Mouse (Mus musculus): ENCODE results near the gene 1110002E22Rik.
A peak's percentile ranks its signal among the peaks of the same experiment; 100 is the strongest.

1110002E22Rik gene

DNA sequence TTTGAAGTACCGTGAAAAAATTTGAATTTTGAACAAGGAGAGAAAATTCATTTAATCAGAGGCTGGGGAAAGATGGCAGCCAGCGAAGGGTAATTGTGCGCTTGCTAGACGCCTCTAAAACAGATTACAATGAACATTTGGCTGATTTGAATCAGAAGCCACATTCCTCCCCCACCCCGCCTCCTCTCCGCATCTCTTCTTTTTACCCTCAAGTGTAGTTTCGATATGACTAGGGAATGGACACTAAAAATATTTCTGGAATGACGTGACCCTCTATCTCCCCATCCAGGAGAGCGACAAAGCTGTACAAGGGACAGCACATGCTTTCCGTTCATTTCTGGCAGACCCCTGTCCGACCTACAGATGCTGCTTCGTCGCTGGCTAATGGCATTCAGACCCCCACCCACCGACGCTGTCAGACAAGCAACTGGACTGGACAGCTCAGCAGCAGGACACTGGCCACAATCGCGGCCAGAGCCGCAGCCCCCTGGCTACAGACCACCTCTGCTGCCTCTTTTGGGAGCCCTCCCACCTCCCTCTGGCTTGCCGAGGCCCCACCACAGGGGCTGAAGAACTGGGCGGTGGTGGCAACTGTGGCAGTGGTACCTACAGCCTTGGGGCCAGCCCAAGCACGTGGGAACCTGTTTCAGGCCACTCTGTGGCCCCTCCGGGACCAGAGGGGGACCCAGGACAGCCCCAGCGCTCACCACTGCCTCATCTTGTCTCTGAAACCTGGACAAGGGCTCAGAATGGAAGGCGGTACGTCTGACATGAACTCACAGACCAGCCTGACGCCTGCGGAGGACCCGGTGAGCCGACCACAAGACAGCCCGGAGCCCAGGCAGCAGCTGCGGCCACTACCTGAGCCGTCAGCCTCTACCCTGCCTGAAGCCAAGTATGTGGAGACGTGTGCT is at the start of gene 1110002E22Rik:
TSS of gene 1110002E22Rik (plus strand) at position 321 of the 914 bp plus-strand sequence.
- no peak for DNase-seq

DNA sequence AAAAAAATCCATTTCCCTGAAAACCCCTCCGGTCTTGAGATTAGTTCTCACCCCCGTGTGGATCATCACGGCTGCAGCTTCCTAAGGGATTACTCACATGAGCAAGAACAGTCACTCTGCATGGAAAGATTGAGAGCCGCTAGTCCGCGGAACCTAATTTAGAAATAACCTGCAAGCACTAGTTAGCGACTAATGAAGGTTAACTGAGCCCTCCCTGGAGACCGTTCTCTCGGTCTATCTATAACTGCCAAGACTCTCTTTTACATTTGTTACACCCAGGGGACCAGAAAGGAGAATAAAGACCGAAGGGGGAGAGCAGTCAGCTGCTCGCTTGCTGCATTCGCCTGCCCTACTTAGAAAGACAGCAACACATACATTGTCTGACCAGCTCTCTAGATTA is 48.0 kb upstream of the 1110002E22Rik start:
- DNase-seq, result no peak

DNA sequence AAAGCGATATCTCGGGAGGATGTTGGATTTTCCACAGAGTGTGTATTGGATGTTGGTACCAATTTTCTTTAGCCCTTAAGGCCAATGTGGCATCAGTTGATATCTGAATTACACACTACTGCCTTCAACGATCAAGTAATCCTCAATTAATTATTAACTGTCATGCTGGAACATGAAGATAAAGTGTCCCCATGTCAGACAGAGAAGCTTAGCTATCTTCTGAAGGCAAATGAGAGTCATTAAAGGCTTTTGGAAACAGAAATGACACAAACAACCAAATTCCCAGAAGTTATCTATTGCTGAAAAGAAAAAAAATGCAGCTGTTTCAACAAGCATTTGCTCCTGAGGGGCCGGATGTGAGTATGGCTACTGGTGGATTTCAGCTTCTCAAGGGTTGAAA is 42.8 kb upstream of the 1110002E22Rik start:
- no peak for DNase-seq

DNA sequence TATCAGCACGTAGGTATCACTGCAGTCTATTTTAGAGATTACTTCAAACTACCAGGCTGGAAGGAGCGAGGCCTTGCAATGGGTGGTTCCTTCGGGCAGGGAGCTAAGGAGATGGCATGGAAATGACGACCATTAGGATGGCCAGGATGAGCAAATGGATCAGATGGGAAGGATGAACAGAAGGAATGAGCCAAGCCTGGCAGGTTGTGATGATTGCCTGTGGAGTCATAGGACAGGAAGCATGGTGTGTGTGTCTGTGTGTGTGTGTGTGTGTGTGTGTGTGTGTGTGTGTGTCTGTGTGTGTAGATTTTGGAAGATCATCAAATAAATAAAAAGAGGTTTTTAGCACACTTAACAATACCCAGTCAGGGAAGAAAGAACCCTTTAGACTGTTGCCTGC is 42.2 kb upstream of the 1110002E22Rik start:
- DNase-seq, result peak; percentile 51 to 64

DNA sequence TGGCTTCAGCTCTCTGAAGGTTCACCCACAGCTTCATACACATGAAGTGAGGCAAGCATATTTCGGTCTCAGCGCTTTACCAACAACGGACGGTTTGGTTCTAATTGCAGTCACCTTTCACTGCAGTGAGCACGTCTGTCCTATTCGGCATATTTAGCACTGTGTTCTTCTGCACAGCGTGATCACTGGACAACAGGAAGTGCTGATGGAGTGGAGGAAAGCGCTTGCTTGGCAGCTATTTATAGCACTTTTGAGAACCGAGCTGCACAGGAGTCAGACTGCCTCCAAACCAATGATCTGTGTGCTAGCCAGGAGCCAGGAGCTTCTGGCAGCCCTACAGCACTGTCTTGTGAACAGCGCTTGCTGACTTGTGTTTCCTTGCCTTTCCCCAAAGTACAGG is 38.6 kb upstream of the 1110002E22Rik start:
- DNase-seq, result peak; percentile 87 to 94

DNA sequence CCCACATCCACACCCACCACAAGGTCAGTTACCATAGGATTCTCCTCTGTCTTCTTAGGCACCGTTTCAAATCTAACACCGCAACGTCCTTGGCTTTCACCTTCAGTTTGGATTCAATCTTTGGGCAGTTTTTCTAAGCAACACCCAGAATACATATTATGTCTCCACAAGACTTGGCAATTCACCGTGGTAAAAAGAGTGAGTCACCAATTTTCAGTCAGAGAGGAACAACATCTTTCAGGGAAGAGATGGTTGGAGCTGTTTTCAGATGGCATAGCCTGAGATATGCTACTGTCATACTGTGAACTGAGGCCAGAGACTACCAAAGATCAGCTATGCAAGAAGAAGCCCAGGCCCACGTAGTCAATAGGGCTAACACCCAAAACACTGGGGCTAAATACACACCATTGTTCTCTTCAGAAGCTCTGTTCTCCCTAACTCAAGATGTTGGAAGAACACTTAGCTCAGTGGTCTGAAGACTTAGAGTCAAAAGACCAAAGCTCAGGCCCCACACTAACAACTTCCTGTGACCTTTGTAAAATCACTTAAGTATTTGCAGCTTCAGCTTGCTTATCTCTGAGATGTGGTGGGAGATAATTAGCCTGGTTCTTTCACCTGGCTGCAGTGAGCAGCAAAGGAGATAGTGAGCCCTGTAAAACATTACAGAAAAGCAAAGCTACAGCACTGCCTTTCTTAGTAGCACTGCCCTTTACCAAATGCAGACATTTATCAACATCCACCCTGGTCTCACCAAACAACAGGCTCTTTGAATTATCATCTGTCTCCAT is 37.1 kb upstream of the 1110002E22Rik start:
- DNase-seq, result no peak

DNA sequence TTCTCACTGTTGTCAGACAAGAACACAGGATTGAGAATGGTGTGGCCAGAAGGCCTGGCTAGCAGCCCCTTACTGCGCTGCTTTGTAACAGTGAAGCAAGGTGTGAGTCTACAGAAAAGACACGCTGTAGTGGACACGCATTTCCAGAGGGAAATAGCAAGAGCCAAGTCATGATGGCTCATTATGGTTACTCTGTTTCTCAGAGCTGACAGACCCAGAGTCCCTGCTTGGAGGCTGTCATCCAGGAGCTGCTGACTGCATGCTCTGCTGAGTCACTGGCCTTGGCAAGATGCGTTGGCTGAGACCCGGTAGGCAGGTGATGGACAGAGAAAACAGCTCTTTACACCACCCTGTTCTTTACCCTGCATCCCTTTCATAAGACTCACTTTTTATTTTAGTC is 35.5 kb upstream of the 1110002E22Rik start:
- peak; percentile 85 to 89 for DNase-seq

DNA sequence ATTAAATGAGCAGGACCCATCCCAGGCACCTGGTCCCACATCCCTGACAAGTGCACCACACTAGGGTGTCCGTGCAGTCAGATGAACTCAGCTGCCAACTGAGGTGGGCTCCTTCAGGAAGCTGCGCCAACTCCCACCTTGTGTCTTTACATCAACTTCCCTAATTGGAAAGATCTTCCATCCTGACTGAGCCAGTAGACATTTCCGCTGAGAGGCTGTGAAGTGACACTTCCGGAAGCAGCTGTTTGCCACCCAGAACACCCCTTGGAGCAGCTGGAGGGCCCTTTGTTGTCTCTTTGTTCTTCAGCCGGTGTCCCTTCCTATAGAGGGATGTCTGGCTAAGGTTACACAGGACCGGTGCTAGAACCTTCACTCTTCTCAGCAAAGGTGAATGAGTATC is 34.3 kb upstream of the 1110002E22Rik start:
- DNase-seq, result no peak

DNA sequence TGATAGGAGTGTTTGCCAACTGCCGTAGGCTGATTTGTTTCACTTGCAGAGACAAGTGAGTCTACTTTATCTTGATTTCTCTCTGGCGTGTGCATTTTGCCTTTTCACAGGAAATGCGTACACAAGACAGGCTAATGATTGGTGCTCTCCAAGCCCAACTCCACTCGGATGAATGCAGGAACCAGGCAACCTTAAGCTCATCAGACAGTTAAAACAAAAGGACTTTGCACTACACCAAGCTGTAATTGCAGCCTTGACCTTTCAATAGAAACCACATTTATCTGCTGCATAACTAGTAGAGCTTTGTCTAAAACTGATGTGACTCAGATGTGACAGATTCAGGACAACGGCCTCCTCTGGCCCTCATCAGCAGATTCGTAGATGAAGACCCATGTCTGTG is 30.9 kb upstream of the 1110002E22Rik start:
- no peak for DNase-seq

DNA sequence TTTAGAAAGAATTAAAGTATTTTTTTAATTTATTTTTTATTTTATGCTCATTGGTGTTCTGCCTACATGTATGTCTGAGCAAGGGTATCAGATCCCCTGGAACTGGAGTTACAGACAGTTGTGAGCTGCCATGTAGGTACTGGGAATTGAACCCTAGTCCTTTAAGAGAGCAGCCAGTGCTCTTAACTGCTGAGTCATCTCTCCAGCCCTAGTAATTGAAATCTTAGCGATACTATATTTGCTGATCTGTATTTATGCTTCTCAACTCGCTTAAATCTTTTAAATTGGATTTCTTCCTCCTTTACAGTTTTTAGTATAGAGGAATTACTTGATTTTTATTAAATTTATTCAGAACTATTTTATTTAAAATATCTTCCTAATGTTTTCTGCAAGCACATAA is 23.9 kb upstream of the 1110002E22Rik start:
- no peak for DNase-seq

DNA sequence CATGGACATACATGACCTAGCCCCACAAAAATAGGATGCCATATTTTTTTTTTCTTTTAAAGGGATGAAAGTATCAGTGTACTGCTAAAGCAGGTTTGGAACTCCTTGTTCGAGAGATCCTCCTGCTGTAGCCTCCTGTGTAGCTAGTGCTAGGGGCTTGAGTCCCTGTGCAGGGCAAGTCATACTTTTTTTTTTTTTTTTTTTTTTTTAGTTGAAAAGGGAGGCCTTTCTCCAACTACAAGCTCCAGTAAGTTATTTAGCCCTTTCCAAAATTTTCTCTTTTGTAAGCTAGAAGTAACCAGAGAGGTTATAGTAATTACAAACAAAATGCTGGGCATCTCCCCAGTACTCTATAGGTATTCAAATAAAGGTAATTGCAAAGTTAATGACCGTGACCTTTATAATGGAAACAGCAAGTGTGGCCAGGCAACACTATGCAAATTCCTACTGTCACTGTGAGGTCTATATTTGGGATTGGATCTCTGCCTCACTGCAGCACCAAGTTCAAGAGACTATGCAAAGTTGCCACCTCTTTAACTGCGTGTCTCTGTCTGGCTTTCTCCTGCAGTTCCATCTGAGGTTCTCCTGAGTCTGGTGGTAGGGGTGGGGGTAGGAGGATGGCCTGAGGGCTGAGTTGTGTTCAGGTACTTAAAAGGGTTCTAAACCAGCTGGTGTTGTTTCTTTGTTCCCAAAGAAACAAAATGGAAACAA is 23.1 kb upstream of the 1110002E22Rik start:
- DNase-seq, result no peak

DNA sequence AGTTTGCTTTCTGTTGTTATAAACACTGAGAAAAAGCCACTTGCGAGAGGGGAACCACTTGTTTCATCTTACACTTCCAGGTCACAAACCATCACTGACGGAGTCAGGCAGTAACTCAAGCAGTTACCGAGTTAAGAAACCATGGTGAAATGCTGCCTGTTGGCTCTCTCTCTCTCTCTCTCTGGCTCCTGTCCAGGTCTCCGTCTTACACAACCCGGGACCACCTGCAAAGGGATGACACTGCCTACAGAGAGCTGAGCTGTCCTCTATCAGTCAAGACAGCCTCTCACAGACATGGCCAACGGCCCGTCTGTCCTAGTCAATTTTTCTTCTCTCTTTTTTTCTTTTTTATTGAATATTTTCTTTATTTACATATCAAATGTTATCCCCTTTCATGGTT is 21.5 kb upstream of the 1110002E22Rik start:
- DNase-seq, result peak; percentile 29 to 49

DNA sequence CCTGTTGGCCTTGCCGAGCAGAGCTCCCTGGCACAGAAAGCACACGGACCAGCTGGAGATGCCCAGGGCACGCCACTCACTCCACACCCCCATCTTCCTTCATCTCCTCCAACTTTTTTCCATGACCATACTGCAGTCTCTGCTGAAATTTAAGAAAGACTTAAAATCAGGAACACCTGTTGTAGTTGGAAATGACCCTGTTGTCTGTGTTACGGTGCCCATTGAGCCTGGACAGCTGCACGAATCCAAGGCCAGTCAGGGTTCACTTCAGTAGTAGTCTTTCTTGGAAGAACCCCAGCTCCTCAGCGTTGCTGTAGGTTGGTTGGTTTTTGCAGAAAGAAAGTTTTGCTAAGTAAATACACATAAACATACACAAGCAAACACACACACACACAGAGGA is 15.3 kb upstream of the 1110002E22Rik start:
- DNase-seq, result no peak

DNA sequence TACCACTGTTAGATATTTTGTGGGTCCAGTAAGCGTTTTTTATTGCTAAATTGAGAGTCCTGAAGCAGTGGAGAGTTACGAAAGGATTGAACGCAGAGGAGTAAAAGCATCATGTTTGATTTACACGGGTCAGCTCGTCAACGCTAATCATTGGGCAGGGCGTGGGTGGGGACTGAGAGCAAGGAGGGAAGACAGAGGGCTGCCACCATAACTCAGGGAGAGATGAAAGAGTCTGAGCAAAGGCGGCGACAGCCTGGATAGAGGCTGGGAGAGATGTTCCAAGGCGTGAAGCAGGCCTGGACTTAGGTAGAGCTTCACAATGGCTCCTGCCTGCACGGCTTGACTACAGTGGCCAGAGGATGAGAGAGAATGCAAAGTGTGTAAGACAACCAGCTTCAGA is 14.1 kb upstream of the 1110002E22Rik start:
- no peak for DNase-seq

DNA sequence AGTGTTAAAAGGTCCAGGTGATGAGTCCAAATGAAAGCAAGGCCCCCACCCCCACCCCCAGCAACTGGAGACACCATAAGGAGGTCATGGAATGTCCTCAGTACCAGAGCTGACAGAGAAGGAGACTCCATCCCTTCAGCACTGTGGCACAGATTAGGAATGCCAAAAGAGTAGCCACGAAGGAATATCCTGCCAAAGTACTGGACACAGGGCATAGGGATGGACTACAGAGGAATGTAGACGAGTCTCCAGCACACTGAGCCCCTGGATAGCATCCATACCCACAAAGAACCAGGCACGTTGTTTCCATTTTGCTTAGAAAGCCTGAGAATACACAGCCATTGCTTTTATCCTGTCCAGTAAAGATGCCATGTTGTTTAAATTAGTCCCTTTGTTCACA is 13.4 kb upstream of the 1110002E22Rik start:
- DNase-seq, result no peak

DNA sequence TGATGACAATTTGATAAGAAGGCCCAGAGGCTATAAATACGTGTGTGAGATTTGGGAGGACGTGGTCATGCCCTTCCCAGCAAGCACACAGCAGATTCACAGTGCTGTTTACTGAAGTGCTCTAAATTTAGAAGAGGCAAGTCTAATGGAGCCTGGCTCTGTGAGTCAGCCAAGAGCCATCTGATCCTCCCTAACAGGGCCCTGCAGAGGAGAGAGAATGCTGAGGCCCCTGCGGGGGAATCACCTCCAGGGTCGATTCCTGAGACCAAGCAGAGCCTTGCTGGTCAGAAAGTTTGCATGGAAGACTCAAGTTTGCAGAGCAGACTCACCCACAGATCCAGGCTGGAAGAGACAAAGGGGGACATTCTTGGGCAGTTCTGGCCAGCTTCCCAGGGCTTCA is 10.9 kb upstream of the 1110002E22Rik start:
- peak; percentile 26 to 40 for DNase-seq

DNA sequence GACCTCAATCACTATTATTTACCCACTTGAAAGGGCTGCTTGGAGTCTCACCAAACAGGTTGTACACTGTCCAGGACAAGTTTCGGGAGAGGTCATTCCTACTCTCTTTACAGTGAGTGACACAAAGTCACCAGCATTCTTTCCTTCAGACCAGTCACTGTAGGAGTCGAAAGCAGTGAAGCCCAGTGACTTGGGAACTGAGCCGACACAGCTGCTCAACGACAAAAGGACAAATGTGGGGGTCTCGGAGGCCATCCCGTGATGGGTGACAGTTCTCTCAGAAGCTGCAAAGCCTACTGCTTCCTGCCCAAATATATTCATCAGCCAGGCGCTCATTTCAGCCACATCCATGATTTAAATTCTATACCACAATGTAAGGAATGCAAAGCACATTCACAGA is 7.9 kb upstream of the 1110002E22Rik start:
- DNase-seq, result no peak

DNA sequence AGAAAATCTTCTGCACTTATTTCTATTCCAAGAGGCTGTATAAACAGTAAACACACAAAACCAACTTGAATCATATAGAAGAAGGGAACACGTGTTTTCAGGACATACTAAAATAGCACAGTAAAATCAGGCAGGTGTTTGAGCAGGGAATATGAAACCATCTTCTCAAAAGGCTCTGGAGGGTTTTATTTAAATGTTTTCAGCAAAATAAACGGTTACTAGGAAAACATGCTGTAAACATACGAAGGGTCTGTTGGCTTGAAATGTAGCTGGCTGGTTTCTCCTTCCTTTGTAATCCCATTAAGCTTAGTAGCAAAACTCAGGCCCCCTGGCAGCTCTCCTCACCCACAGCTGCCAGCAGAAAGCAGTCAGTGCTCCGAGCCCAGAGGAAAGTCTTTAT is 6.6 kb upstream of the 1110002E22Rik start:
- no peak for DNase-seq

DNA sequence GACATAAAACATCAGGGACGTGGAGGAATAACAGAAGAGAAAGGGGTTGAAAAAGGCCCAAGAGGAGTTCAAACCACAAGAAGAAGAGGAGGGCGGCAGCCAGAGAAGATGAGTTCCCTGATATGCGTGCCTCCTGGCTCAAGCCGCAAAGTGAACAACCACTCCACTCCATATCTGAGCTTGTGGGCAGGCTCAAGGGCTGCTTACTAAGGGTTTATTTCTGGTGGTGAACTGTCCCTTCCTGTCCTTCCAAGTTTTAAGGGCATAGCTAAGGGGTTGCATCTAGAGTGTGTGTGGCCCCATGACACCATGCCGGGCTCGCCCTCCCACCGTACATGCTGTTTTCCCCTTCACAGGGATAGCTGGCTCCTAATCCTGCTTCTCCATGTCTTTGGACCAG is 4.4 kb upstream of the 1110002E22Rik start:
- no peak for DNase-seq

DNA sequence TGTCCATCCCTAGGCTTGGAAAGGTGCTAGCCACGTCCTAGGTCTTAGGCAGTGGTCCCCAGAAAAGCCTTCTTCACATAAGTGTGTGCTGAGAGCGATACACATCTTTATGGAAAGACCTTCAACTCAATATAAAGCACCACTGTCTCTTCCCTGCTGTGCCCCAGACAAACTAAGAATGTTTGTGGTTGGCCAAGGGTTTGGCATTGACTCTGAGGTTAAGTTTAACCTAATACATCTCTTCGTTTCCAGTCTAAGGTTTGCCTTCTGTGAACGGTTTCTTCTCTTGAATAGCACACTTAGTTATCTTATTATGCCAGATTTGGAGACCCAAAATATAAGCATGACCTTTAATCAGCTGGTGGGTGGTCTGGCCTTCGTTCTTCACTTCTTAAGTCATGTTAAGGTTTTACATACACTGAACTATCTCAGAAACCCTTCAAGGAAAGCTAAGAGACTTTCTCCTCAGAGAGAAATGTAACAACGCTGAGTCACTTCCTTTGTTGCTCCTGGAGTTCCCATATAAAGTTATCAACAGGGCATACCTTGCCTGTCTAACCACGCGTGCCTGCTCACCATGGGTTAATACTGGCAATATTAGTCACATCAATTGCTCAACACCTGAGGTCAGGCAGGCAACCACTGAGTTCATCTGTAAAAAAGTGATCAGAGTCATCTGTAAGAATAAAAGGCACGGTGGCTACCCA is 3.5 kb upstream of the 1110002E22Rik start:
- DNase-seq, result no peak

DNA sequence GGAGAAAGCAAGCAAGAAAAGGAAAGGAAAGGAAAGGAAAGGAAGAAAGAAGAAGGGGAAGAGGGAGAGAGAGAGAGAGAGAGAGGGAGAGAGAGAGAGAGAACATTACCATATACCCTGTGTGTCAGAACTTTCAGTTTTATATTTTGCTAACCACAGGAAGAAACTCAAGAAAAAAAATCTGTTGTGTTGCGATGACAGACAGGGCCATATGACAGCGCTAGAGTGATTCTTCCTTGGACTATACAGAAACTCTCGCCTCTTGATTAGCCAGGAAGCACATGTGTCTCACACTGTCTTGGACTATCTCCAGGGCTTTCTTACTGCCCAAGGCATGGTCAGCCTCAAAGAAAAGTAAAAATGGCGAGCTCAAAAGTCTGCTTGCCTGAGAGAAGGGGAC is 2.2 kb upstream of the 1110002E22Rik start:
- DNase-seq, result no peak

DNA sequence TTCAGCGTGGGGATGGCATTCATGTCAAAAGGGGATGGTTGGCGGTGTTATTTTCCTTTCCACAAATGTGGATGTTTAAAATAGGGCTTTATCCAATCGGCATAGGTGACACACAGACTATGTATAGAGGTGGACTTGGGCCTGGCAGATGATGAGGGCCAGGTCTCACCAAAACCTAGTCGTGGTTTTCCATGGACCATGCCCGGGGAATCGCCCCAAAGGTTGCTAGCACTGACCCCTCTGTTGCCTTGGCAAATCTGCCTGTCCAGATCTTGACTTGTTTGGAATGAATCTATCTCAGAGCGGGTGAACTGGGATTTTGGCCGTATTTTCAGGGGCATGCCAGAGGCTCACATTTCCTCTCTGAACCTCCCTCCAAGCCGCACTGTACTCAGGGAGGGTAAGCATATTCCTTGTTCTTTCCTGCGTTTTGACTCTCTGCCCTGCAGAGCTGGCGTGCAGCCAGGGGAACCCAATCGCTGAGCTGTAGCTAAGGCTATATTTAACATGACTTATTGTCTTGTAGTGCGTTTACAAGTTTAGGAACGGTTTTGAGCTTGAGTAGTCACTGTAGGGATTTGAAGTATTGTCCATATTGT is 1.0 kb upstream of the 1110002E22Rik start:
- DNase-seq, result peak; percentile 79

Data from cerebellum, postnatal 14 days (tissue).